Mouse (Mus musculus) myocyte (in vitro differentiated cells): Measurements from ENCODE around the gene Cetn4. TPM values are rescaled to one million over a fixed set of nuclear protein-coding genes. Genes with fewer than 3 reads are reported as not detected.

Experiments used
- H3K27me3 ChIP-seq: one replicate; pipeline ENCODE4 v1.6.1; 2011; ENCODE audit not compliant: control insufficient read depth, insufficient read depth, insufficient read length
- H3K36me3 ChIP-seq: one replicate; pipeline ENCODE4 v1.6.1; 2011; ENCODE audit not compliant: control insufficient read depth, insufficient read depth
- H3K4me2 ChIP-seq: one replicate; pipeline ENCODE4 v1.6.1; 2011; ENCODE audit warnings: low read depth, control low read depth
- H3K4me3 ChIP-seq: one replicate; pipeline ENCODE4 v1.5.1; 2011; ENCODE audit warnings: mild to moderate bottlenecking, control low read depth, moderate library complexity
- H3K79me2 ChIP-seq: one replicate; pipeline ENCODE4 v1.6.1; 2011; ENCODE audit not compliant: control insufficient read depth, insufficient read depth
- H3ac ChIP-seq: one replicate; pipeline ENCODE4 v1.6.1; 2011; ENCODE audit not compliant: control insufficient read depth, insufficient read length
- CEBPB ChIP-seq: IDR thresholded peaks from 2 replicates; pipeline ENCODE4 v1.6.1; 2011; ENCODE audit warnings: mild to moderate bottlenecking, moderate library complexity; ENCODE audit not compliant: poor library complexity, insufficient read depth, severe bottlenecking
- E2F4 ChIP-seq: IDR thresholded peaks from one replicate; pipeline ENCODE4 v1.6.1; 2011; ENCODE audit warnings: mild to moderate bottlenecking, control low read depth, moderate library complexity; ENCODE audit not compliant: insufficient read depth
- MAX ChIP-seq: IDR thresholded peaks from one replicate; pipeline ENCODE4 v1.6.1; 2011; ENCODE audit warnings: low read depth, mild to moderate bottlenecking, control low read depth
- MYOD1 ChIP-seq, 3 experiments: IDR thresholded peaks; one replicate each; pipeline ENCODE4 v1.6.1; 2011; ENCODE audit warnings: control low read depth in 2 of 3, low read depth in 2 of 3, mild to moderate bottlenecking in 2 of 3, moderate library complexity in 1 of 3; ENCODE audit not compliant: insufficient read length in 2 of 3, control insufficient read depth in 1 of 3
- MYOG ChIP-seq, 3 experiments: IDR thresholded peaks; one replicate each; pipeline ENCODE4 v1.6.1; 2011; ENCODE audit warnings: control low read depth in 2 of 3, low read depth in 2 of 3, mild to moderate bottlenecking in 2 of 3; ENCODE audit not compliant: insufficient read length in 2 of 3, control insufficient read depth in 1 of 3, insufficient read depth in 1 of 3
- POLR2A ChIP-seq: IDR thresholded peaks from one replicate; pipeline ENCODE4 v1.6.1; 2011; ENCODE audit warnings: low read depth, mild to moderate bottlenecking, control low read depth, moderate library complexity; ENCODE audit not compliant: insufficient read length
- POLR2AphosphoS2 ChIP-seq: IDR thresholded peaks from one replicate; pipeline ENCODE4 v1.6.1; 2011; ENCODE audit warnings: low read depth, control low read depth; ENCODE audit not compliant: insufficient read length
- REST ChIP-seq: IDR thresholded peaks from one replicate; pipeline ENCODE4 v1.6.1; 2011; ENCODE audit warnings: mild to moderate bottlenecking, control low read depth, moderate library complexity; ENCODE audit not compliant: insufficient read depth, insufficient read length
- SRF ChIP-seq: IDR thresholded peaks from one replicate; pipeline ENCODE4 v1.6.1; 2011; ENCODE audit warnings: low read depth; ENCODE audit not compliant: control insufficient read depth, insufficient read length
- TCF12 ChIP-seq: IDR thresholded peaks from one replicate; pipeline ENCODE4 v1.6.1; 2011; ENCODE audit warnings: mild to moderate bottlenecking, control low read depth; ENCODE audit not compliant: poor library complexity, insufficient read depth, severe bottlenecking
- TCF3 ChIP-seq: IDR thresholded peaks from one replicate; pipeline ENCODE4 v1.6.1; 2011; ENCODE audit warnings: low read depth, control low read depth; ENCODE audit not compliant: insufficient read length
- USF1 ChIP-seq: IDR thresholded peaks from one replicate; pipeline ENCODE4 v1.6.1; 2011; ENCODE audit warnings: low read depth, mild to moderate bottlenecking, control low read depth, moderate library complexity
- polyA plus RNA-seq: library from polyadenylated mRNA; unstranded; fragments of >200 nt; fragmentation: generic; extraction: Trizol; gene quantifications from one replicate; pipeline ENCODE4 v1.2.1, GENCODE M21; 2012; ENCODE audit warnings: missing spikeins

The Cetn4 gene
- polyA plus RNA-seq, 1 experiment = 2.0 TPM

DNA sequence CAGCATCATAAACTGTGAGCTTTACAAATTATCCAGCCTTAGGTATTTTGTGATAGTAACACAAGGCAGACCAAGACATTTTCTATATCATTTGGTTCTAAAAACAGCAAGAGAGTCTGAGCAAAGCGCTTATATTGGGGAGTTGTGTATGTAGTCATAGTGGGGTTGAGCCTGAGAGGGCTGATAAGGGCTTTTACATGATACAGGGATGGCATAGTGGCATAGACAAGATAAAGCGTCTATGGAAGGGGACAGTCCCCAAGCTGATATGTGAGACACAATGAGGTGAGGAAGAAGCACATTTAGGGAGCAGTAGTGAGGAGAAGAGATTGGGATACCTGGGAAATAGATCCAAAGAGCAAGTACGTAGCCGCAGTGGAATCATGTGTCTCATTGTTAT is 21.5 kb upstream of the Cetn4 start:
- Histone ChIP-seq H3K79me2 (no peaks in the 10 kb centered on the region), H3ac (no peak overlapping the region), H3K27me3 (no peaks in the 10 kb centered on the region), H3K36me3 (no peaks in the 10 kb centered on the region), H3K4me2 (no peak overlapping the region), H3K4me3 (no peak overlapping the region)
- TF ChIP-seq POLR2AphosphoS2 (no peak), SRF (no peak), POLR2A (no peak), TCF3 (no peak), REST (no peak), CEBPB (no peak), TCF12 (no peak), MAX (no peak), MYOG (IDR thresholded peaks at IDR 0.05; ENCODE audit: control insufficient read depth in 1 of 3, insufficient read depth in 1 of 3, insufficient read length in 2 of 3, low read depth in 2 of 3) (no peak), USF1 (no peak), E2F4 (no peak), MYOD1 (IDR thresholded peaks at IDR 0.05; ENCODE audit: control insufficient read depth in 1 of 3, insufficient read length in 2 of 3, low read depth in 2 of 3) (no peak)

DNA sequence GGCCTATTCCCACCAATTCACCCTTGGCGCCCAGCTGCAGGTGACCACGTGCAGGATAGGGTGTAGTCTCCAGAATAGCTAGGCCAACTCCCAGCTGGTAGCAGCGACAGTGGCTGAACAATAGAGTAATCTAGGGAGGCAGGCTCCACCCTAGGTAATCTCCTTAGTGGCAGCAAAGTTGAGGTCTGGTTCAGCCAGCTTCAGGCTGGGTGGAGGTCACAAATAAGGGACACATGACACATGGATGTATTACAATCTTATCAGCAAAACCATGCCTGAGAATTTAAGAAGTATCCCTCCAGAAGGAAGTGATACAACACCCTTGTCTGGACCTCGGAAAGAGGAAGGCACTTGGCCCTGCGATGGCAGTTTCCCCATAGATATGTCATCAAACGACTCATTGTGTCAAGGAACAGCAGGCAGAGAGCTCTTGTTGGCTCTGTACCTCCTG is 19.5 kb upstream of the Cetn4 start:
- TF ChIP-seq POLR2AphosphoS2 = no peak
- TF ChIP-seq CEBPB = no peak
- TF ChIP-seq TCF12 = no peak
- no peak for TF ChIP-seq MAX
- no peak for TF ChIP-seq MYOG (IDR thresholded peaks at IDR 0.05; ENCODE audit: control insufficient read depth in 1 of 3, insufficient read depth in 1 of 3, insufficient read length in 2 of 3, low read depth in 2 of 3)
- TF ChIP-seq REST = no peak
- TF ChIP-seq MYOD1 (IDR thresholded peaks at IDR 0.05; ENCODE audit: control insufficient read depth in 1 of 3, insufficient read length in 2 of 3, low read depth in 2 of 3) = no peak
- no peak for TF ChIP-seq USF1
- TF ChIP-seq TCF3 = no peak

DNA sequence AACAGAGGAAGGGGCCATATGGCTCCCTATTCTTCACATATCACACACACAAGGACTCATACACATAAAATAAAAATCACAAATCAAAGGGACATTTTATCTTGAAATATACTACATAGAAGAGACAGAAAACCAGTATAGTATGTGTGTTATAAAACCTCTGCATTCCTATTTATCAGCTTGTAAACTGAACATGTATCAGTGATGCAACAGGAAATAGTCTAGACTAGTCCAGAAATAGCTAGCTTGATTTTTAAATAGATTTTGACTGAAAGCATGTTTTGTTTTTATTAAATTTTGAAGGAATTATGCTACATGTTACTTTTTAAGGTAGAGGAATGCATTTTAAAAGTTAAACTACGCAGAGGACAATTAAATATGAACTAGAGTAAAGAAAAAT is 17.5 kb upstream of the Cetn4 start:
- Histone ChIP-seq H3K4me2 (no peak overlapping the region), H3K36me3 (no peaks in the 10 kb centered on the region), H3ac (no peak overlapping the region), H3K4me3 (no peak overlapping the region), H3K27me3 (no peaks in the 10 kb centered on the region), H3K79me2 (no peaks in the 10 kb centered on the region)
- no peak for TF ChIP-seq REST
- TF ChIP-seq TCF12 = no peak
- TF ChIP-seq MYOD1 (IDR thresholded peaks at IDR 0.05; ENCODE audit: control insufficient read depth in 1 of 3, insufficient read length in 2 of 3, low read depth in 2 of 3) = no peak
- no peak for TF ChIP-seq E2F4
- TF ChIP-seq POLR2AphosphoS2 = no peak

More for the DNA sequence above, 19.5 kb upstream of the Cetn4 start:
- Histone ChIP-seq H3K4me2 (no peak overlapping the region), H3K27me3 (no peaks in the 10 kb centered on the region), H3ac (no peak overlapping the region), H3K79me2 (no peaks in the 10 kb centered on the region), H3K4me3 (no peak overlapping the region), H3K36me3 (no peaks in the 10 kb centered on the region)

DNA sequence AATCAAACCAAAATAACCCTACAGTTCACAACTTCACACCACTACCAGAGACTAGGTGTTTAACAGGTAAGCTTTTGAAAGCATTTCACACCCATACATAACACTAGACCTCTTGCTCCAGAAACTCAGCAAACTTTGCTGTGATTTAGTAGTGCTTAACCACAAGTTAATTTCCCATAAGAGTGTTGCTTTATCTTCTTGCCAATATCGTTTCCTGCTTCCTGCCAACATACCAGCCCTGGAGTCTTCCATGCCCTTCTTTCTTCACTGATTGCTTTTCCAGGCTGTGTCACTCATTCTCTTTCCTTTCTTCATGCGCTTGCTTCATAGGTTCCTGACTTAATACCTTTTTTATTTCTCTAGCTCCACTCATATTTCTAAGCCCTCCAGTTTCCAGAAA is 16.0 kb upstream of the Cetn4 start:
- H3ac ChIP-seq = no peak overlapping the region
- no peak overlapping the region for H3K4me3 ChIP-seq
- H3K79me2 ChIP-seq = no peaks in the 10 kb centered on the region
- H3K36me3 ChIP-seq = no peaks in the 10 kb centered on the region
- TF ChIP-seq TCF12 (no peak), POLR2AphosphoS2 (no peak), TCF3 (no peak), MYOG (IDR thresholded peaks at IDR 0.05; ENCODE audit: control insufficient read depth in 1 of 3, insufficient read depth in 1 of 3, insufficient read length in 2 of 3, low read depth in 2 of 3) (no peak), SRF (no peak), POLR2A (no peak), MYOD1 (IDR thresholded peaks at IDR 0.05; ENCODE audit: control insufficient read depth in 1 of 3, insufficient read length in 2 of 3, low read depth in 2 of 3) (no peak), MAX (no peak), E2F4 (no peak), CEBPB (no peak), USF1 (no peak), REST (no peak)
- H3K27me3 ChIP-seq = no peaks in the 10 kb centered on the region
- no peak overlapping the region for H3K4me2 ChIP-seq

DNA sequence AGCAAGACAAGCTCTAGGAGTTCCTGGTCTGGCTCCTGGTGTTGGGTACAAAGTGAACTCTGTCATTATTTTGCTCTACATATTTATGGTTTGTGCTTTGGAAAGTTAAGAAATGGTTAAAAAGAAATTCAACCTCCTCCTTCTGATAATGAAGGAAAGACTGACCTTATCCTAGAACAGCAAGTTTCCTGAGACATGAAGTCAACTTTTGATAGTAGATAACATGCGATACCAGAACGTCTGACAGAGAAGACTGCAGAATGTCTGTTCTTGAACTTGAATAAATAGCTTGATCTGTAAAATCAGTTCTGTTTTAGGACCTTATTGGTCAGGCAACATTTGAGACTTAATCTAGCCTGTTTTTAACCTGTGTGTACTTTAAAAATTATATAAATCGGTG is 14.1 kb upstream of the Cetn4 start:
- TF ChIP-seq TCF12 = no peak
- no peak for TF ChIP-seq MYOG (IDR thresholded peaks at IDR 0.05; ENCODE audit: control insufficient read depth in 1 of 3, insufficient read depth in 1 of 3, insufficient read length in 2 of 3, low read depth in 2 of 3)
- TF ChIP-seq POLR2A = no peak
- no peak for TF ChIP-seq E2F4
- no peak for TF ChIP-seq REST
- TF ChIP-seq SRF = no peak
- no peak for TF ChIP-seq POLR2AphosphoS2
- no peak for TF ChIP-seq CEBPB
- Histone ChIP-seq H3K36me3 (no peaks in the 10 kb centered on the region), H3ac (no peak overlapping the region), H3K4me3 (no peak overlapping the region), H3K27me3 (no peaks in the 10 kb centered on the region), H3K79me2 (no peaks in the 10 kb centered on the region), H3K4me2 (no peak overlapping the region)
